Mouse (Mus musculus) hindbrain, embryonic 14.5 days (tissue): ENCODE measurements around the gene Klhl12. TPM values are rescaled to one million over a fixed set of nuclear protein-coding genes. Genes with fewer than 3 reads are reported as not detected.
"Not testable (repeated sequence)": the region's sequence is repeated elsewhere in the genome, so short reads cannot be mapped to it uniquely, and the experiment has no call there.

Experiments
- ATAC-seq: fragments of 200-750 bp; cut with Nextera tagmentation; 2 replicates; pipeline ENCODE4 v1.8.0; 2017; ENCODE audit warnings: moderate number of reproducible peaks, mild to moderate bottlenecking, moderate TSS enrichment, moderate library complexity; ENCODE audit not compliant: low FRiP score
- DNase-seq: peaks from one replicate; pipeline ENCODE4 v3.0.0-alpha.2; 2015; ENCODE audit warnings: low spot score
- H3K27ac ChIP-seq: fragments of 300-500 bp; sonication (generic); 2 replicates; pipeline ENCODE4 v1.5.1; 2014; ENCODE audit warnings: mild to moderate bottlenecking, moderate library complexity
- H3K27me3 ChIP-seq: fragments of 300-500 bp; sonication (generic); 2 replicates; pipeline ENCODE4 v1.6.1; 2014; ENCODE audit warnings: mild to moderate bottlenecking, low read length, mixed read lengths; ENCODE audit not compliant: control insufficient read depth, insufficient read depth
- H3K36me3 ChIP-seq: fragments of 300-500 bp; sonication (generic); replicated peaks from 2 replicates; pipeline ENCODE4 v1.6.1; 2014; ENCODE audit not compliant: control insufficient read depth, insufficient read depth
- H3K4me1 ChIP-seq: fragments of 300-500 bp; sonication (generic); replicated peaks from 2 replicates; pipeline ENCODE4 v1.6.1; 2014; ENCODE audit warnings: antibody characterized with exemption, low read length, mixed read lengths; ENCODE audit not compliant: control insufficient read depth, insufficient read depth
- H3K4me2 ChIP-seq: fragments of 300-500 bp; sonication (generic); replicated peaks from 2 replicates; pipeline ENCODE4 v1.6.1; 2014; ENCODE audit warnings: mild to moderate bottlenecking, moderate library complexity
- H3K4me3 ChIP-seq: fragments of 300-500 bp; sonication (generic); replicated peaks from 2 replicates; pipeline ENCODE4 v1.5.1; 2014; ENCODE audit warnings: mild to moderate bottlenecking, low read length
- H3K9ac ChIP-seq: fragments of 300-500 bp; sonication (generic); 2 replicates; pipeline ENCODE4 v1.6.1; 2014
- H3K9me3 ChIP-seq: fragments of 300-500 bp; sonication (generic); 2 replicates; pipeline ENCODE4 v1.6.1; 2016; ENCODE audit warnings: low read length; ENCODE audit not compliant: control insufficient read depth
- WGBS: fragments of 180-500 bp; shearing (Covaris S2); extraction: QIAGEN DNeasy Blood & Tissue Kit; methylation state at CpG from one replicate; pipeline ENCODE4 v1.1.7; 2014; 5-methylcytosine and 5-hydroxymethylcytosine counted together
- polyA plus RNA-seq: library from polyadenylated mRNA; unstranded; fragments of >200 nt; fragmentation: Nextera tagmentation; extraction: Ambion mirVana; gene quantifications from 2 replicates; pipeline ENCODE4 v1.2.1, GENCODE M21; 2014

Klhl12 gene
- polyA plus RNA-seq, 1 experiment from 2014 or later, result 31.8 TPM

GRCm38 (mm10) chr1:134419176-134419575 lies 36.2 kb upstream of the Klhl12 start:
- Histone ChIP-seq H3K4me1 (peaks cover 32% of the 10 kb centered on the region), H3K36me3 (peaks cover 14% of the 10 kb centered on the region), H3K27ac (0 out of 2 replicates have a peak overlapping the region, but pooled peaks have one; percentile 43), H3K4me3 (no peak overlapping the region), H3K27me3 (no peaks in the 10 kb centered on the region), H3K9me3 (no peaks in the 10 kb centered on the region), H3K4me2 (no peak overlapping the region), H3K9ac (no peak overlapping the region)
- DNase-seq (no peak), ATAC-seq (no peak)
- 70% methylated on average over 1 of the region's 1 CpGs for WGBS

- Histone ChIP-seq H3K4me2 (no peak overlapping the region), H3K27me3 (no peaks in the 10 kb centered on the region), H3K36me3 (peaks cover 21% of the 10 kb centered on the region), H3K4me3 (no peak overlapping the region), H3K27ac (peak overlapping the region; percentile 43; the same call in 1 of the 2 replicates), H3K9me3 (no peaks in the 10 kb centered on the region), H3K4me1 (peaks cover 26% of the 10 kb centered on the region), H3K9ac (no peak overlapping the region)
- WGBS, result 63% methylated on average over 5 of the region's 5 CpGs
- DNase-seq, result no peak
- ATAC-seq, result no peak
Observed at GRCm38 (mm10) chr1:134419751-134420458, 35.4 kb upstream of the Klhl12 start.

- DNase-seq, result no peak
- Histone ChIP-seq H3K4me3 (no peak overlapping the region), H3K27ac (no peak overlapping the region), H3K36me3 (peaks cover 61% of the 10 kb centered on the region), H3K4me1 (peaks cover 10% of the 10 kb centered on the region; the same call in 1 of the 2 replicates), H3K4me2 (no peak overlapping the region), H3K9ac (no peak overlapping the region), H3K27me3 (no peaks in the 10 kb centered on the region), H3K9me3 (no peaks in the 10 kb centered on the region)
- WGBS, result 79% methylated on average over 10 of the region's 10 CpGs
- no peak for ATAC-seq
Observed at GRCm38 (mm10) chr1:134423911-134424310, 31.4 kb upstream of the Klhl12 start.

DNA sequence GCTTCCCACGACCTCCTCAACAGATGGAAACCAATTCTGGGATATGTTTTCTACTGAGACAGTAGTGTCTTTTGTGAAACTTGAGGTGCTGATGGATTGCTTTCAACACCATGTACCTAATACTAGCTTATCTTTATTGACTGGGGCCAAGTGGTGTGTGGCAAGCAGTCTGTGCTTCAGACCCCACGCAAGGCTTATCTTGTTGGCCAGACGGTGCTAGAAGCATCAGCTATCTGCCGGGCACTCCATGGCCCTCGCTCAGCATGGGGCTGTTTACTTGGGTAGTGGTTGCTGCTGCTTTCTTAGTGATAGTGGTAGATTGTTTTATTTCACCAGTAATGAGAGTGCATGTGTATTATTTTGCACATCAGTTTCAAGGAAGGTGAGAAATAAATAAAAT lies 29.0 kb upstream of the Klhl12 start:
- Histone ChIP-seq H3K9me3 (no peaks in the 10 kb centered on the region), H3K4me3 (no peak overlapping the region), H3K27ac (no peak overlapping the region), H3K9ac (no peak overlapping the region), H3K27me3 (no peaks in the 10 kb centered on the region), H3K36me3 (peaks cover 84% of the 10 kb centered on the region), H3K4me1 (no peaks in the 10 kb centered on the region), H3K4me2 (no peak overlapping the region)
- no peak for DNase-seq
- WGBS, result 88% methylated on average over 5 of the region's 5 CpGs
- no peak for ATAC-seq

GRCm38 (mm10) chr1:134433002-134433401 lies 22.3 kb upstream of the Klhl12 start:
- no peak overlapping the region for H3K27ac ChIP-seq
- no peak overlapping the region for H3K4me3 ChIP-seq
- no peaks in the 10 kb centered on the region for H3K27me3 ChIP-seq
- H3K4me2 ChIP-seq, result no peak overlapping the region
- H3K36me3 ChIP-seq, result peaks cover 58% of the 10 kb centered on the region
- DNase-seq, result no peak
- ATAC-seq, result no peak
- H3K9me3 ChIP-seq, result no peaks in the 10 kb centered on the region
- WGBS, result 89% methylated on average over 10 of the region's 10 CpGs
- no peaks in the 10 kb centered on the region for H3K4me1 ChIP-seq
- H3K9ac ChIP-seq, result no peak overlapping the region

DNA sequence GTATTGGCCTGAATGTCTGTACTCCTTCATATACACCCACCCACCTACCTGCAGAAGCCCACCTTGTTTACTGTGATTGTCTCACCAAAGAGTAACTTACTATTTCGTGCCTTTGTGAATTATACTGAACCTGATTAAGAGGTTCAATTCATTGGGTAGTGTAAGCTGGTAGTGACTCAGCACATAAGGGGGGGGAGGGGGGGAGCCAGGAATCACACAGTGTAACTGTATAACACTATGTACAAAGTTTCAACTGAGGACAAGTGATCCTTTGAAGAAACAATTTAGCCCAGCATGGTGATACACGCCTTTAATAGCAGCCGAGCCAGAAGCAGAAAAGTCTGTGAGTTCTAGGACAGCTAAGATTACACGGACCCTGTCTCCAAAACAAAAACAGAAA lies 21.9 kb upstream of the Klhl12 start:
- no peaks in the 10 kb centered on the region for H3K9me3 ChIP-seq
- peaks cover 53% of the 10 kb centered on the region for H3K36me3 ChIP-seq
- ATAC-seq, result no peak
- no peaks in the 10 kb centered on the region for H3K27me3 ChIP-seq
- no peak overlapping the region for H3K9ac ChIP-seq
- H3K4me2 ChIP-seq, result no peak overlapping the region
- no peaks in the 10 kb centered on the region for H3K4me1 ChIP-seq
- no peak for DNase-seq
- WGBS, result 90% methylated on average over 4 of the region's 4 CpGs
- no peak overlapping the region for H3K27ac ChIP-seq
- H3K4me3 ChIP-seq, result no peak overlapping the region

- DNase-seq (no peak), ATAC-seq (no peak)
- WGBS, result 21% methylated on average over 4 of the region's 4 CpGs
- H3K4me3 ChIP-seq, result no peak overlapping the region
- H3K4me2 ChIP-seq, result no peak overlapping the region
- no peak overlapping the region for H3K27ac ChIP-seq
- H3K27me3 ChIP-seq, result no peaks in the 10 kb centered on the region
- H3K9me3 ChIP-seq, result no peaks in the 10 kb centered on the region
- H3K36me3 ChIP-seq, result peaks cover 35% of the 10 kb centered on the region
- no peaks in the 10 kb centered on the region for H3K4me1 ChIP-seq
- no peak overlapping the region for H3K9ac ChIP-seq
Observed at GRCm38 (mm10) chr1:134435414-134435813, 19.9 kb upstream of the Klhl12 start.

DNA sequence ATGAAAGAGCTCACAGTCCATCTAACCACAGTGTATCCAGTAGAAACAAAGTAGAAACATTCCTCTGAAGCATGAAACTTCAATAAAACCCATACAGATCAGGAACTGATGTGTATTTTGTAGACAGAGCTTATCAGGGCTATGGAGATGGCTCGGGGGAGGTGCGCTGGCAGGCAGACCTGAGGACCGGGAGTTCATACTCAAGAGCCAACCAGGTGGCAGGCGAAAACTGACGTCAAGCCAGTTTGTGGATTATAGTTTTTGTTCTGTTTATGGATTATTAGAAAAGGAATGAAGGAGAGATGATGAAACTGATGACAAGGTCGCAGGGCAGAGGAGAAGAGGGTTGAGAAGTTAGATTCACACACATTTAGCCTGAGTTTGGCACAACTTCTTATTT lies 14.9 kb upstream of the Klhl12 start:
- no peak overlapping the region for H3K4me2 ChIP-seq
- no peaks in the 10 kb centered on the region for H3K4me1 ChIP-seq
- no peak overlapping the region for H3K4me3 ChIP-seq
- H3K27me3 ChIP-seq, result no peaks in the 10 kb centered on the region
- no peaks in the 10 kb centered on the region for H3K36me3 ChIP-seq
- DNase-seq (no peak), ATAC-seq (no peak)
- H3K27ac ChIP-seq, result no peak overlapping the region
- 94% methylated on average over 6 of the region's 6 CpGs for WGBS
- no peaks in the 10 kb centered on the region for H3K9me3 ChIP-seq
- no peak overlapping the region for H3K9ac ChIP-seq

GRCm38 (mm10) chr1:134441737-134442136 lies 13.6 kb upstream of the Klhl12 start:
- WGBS, result 94% methylated on average over 7 of the region's 10 CpGs
- H3K9me3 ChIP-seq, H3K4me1 ChIP-seq, H3K4me2 ChIP-seq, H3K27ac ChIP-seq, H3K4me3 ChIP-seq, DNase-seq, ATAC-seq, H3K27me3 ChIP-seq, H3K9ac ChIP-seq, H3K36me3 ChIP-seq: not testable (repeated sequence)

DNA sequence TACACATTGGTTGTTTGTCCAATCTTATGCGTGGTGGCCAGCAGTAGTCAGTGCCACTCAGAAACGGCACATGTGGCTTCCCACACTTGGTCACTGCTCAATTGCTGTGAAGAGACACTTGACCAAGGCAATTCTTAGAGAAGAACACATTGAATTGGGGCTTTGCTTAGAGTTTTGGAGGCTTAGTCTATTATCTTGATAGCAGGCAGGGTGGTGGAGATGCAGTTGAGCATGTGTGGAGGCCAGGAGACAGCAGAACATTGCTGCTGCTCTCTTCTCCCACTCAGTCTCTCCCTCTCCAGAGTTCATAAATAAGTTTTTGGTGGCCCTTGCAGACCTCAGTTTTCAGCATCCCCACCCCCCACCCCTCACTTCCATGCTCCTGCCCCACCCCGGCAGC lies 12.9 kb upstream of the Klhl12 start:
- no peak overlapping the region for H3K4me3 ChIP-seq
- no peaks in the 10 kb centered on the region for H3K36me3 ChIP-seq
- H3K4me2 ChIP-seq, result no peak overlapping the region
- no peaks in the 10 kb centered on the region for H3K27me3 ChIP-seq
- H3K4me1 ChIP-seq, result no peaks in the 10 kb centered on the region
- H3K9me3 ChIP-seq, result no peaks in the 10 kb centered on the region
- 96% methylated on average over 3 of the region's 3 CpGs for WGBS
- H3K9ac ChIP-seq, result no peak overlapping the region
- DNase-seq, result no peak
- H3K27ac ChIP-seq, result no peak overlapping the region
- no peak for ATAC-seq
